8 mouse cellular contexts compared by ENCODE assay signal in the genomic region with DNA sequence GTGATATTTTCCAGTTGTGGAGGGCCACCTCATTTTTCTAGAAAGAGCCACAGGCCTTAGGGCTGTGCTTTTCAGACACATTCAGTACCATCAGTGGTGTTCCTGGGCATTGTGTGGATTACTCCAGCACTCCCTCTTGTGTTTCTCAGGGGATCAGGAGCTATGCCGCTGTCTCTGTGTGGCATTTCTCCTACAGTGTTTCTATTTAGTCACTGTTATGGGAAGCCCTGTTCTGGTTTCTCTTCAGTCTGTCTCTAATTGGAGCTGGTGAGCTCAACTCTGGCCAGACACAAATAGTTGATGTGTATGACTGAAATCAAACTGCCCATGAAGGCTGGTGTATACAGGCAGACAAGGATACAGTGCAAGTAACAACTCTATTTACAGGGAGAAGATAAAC.
A peak's percentile ranks its signal among the peaks of the same experiment; 100 is the strongest.
DNase-seq lines count a peak whose midpoint lies in the region; ATAC-seq and TF ChIP-seq lines count a peak whose summit lies in the region.

No protein-coding gene starts in this region.

- no peaks in the 10 kb centered on the region for H3K27me3 ChIP-seq in kidney, postnatal 0 days (ENCODE audit: insufficient read depth, low read length)
- H3K27me3 ChIP-seq in Patski: no peaks in the 10 kb centered on the region

- no peak for ATAC-seq in kidney, postnatal 0 days (replicated peaks; ENCODE audit: low FRiP score, low read depth)
- peak; percentile 81 for ATAC-seq in Patski
- no peak for ATAC-seq in megakaryocyte-erythroid progenitor cell, adult 5-6 weeks (replicated peaks; ENCODE audit: low FRiP score, low TSS enrichment, poor library complexity, severe bottlenecking)

- H3K4me3 ChIP-seq in kidney, postnatal 0 days (replicated peaks; ENCODE audit: low read depth, low read length): no peak overlapping the region

- H3K27ac ChIP-seq in kidney, postnatal 0 days: no peak overlapping the region

- in situ Hi-C loops in Patski (cut with MboI; ENCODE audit: low pct_unique_long_range_greater_than_20kb): loop anchor here (5.0 to 10.0 kb wide), 2 partner anchors 135 to 668 kb away; a partner anchor contains a TSS

- no peak overlapping the region for H3K9ac ChIP-seq in kidney, postnatal 0 days (ENCODE audit: low read depth, low read length)

- no peaks in the 10 kb centered on the region for H3K9me3 ChIP-seq in kidney, postnatal 0 days (replicated peaks; ENCODE audit: low read length)

- peak; percentile 66 for TF ChIP-seq CTCF in kidney, postnatal 0 days (IDR thresholded peaks at IDR 0.05; ENCODE audit: low read depth)
- TF ChIP-seq CTCF in Patski (IDR thresholded peaks at IDR 0.05): peak; percentile 64

- WGBS in kidney, postnatal 0 days: 57% methylated on average over 1 of the region's 1 CpGs

- no peaks in the 10 kb centered on the region for H3K4me1 ChIP-seq in kidney, postnatal 0 days (replicated peaks; ENCODE audit: insufficient read depth, low read length)

- CTCF ChIA-PET in Patski (lab: Charles Lee): interaction anchor here (1.0 to 1.2 kb wide), 4 partner anchors 132 to 324 kb away, joined by 3 to 9 read pairs (median 3); no protein-coding TSS in a partner anchor

- H3K36me3 ChIP-seq in kidney, postnatal 0 days (ENCODE audit: insufficient read depth, low read length): no peaks in the 10 kb centered on the region

- POLR2A ChIA-PET in Patski (lab: Charles Lee): no interaction called here

- H3K4me2 ChIP-seq in kidney, postnatal 0 days (ENCODE audit: low read length): no peak overlapping the region

- peak; percentile 16 for DNase-seq in adrenal gland, adult 2 months
- DNase-seq in adrenal gland, postnatal 4 days (ENCODE audit: low spot score in 2 of 2): no peak
- DNase-seq in kidney, postnatal 0 days (ENCODE audit: low spot score): peak; percentile 35
- DNase-seq in kidney, adult 11 months: no peak
- no peak for DNase-seq in Patski (ENCODE audit: low read depth, low spot score)
- DNase-seq in kidney, postnatal 25 days: peak; percentile 4 to 29
- no peak for DNase-seq in spleen, postnatal 36 days (ENCODE audit: low spot score in 2 of 2)

Comparison
In these comparisons a context has a peak if more than half of its experiments do, and no peak if none do; other contexts are left out.
1. DNase-seq: peak in adrenal gland, adult 2 months (single experiment), kidney, postnatal 0 days (single experiment) and kidney, postnatal 25 days (2 of 2); none in adrenal gland, postnatal 4 days (0 of 2), kidney, adult 11 months (single experiment), Patski (single experiment) and spleen, postnatal 36 days (0 of 2).